Mouse (Mus musculus) intestine, embryonic 14.5 days (tissue): ENCODE results near the gene Fubp1. TPM values are rescaled to one million over a fixed set of nuclear protein-coding genes. Genes with fewer than 3 reads are reported as not detected.

Experiments used
- ATAC-seq: fragments of 200-750 bp; cut with Nextera tagmentation; replicated peaks from 2 replicates; pipeline ENCODE4 v1.8.0; 2017; ENCODE audit warnings: low read depth, moderate number of reproducible peaks, moderate TSS enrichment, moderate library complexity; ENCODE audit not compliant: low FRiP score, low TSS enrichment
- DNase-seq: peaks from one replicate; pipeline ENCODE4 v3.0.0-alpha.2; 2018; ENCODE audit warnings: low spot score
- H3K27ac ChIP-seq: fragments of 300-500 bp; sonication (generic); 2 replicates; pipeline ENCODE4 v1.5.1; 2014; ENCODE audit warnings: low read depth, mild to moderate bottlenecking, control low read depth
- H3K27me3 ChIP-seq: fragments of 300-500 bp; sonication (generic); replicated peaks from 2 replicates; pipeline ENCODE4 v1.6.1; 2014; ENCODE audit warnings: low read length, control low read depth; ENCODE audit not compliant: control insufficient read depth, insufficient read depth
- H3K36me3 ChIP-seq: fragments of 300-500 bp; sonication (generic); 2 replicates; pipeline ENCODE4 v1.6.1; 2014; ENCODE audit warnings: low read length, control low read depth; ENCODE audit not compliant: control insufficient read depth, insufficient read depth
- H3K4me1 ChIP-seq: fragments of 300-500 bp; sonication (generic); replicated peaks from 2 replicates; pipeline ENCODE4 v1.6.1; 2014; ENCODE audit warnings: low read length, control low read depth, mixed read lengths; ENCODE audit not compliant: control insufficient read depth, insufficient read depth
- H3K4me2 ChIP-seq: fragments of 300-500 bp; sonication (generic); 2 replicates; pipeline ENCODE4 v1.6.1; 2014; ENCODE audit warnings: low read length
- H3K4me3 ChIP-seq: fragments of 300-500 bp; sonication (generic); 2 replicates; pipeline ENCODE4 v1.5.1; 2014; ENCODE audit warnings: low read depth, low read length, control low read depth, mixed read lengths
- H3K9ac ChIP-seq: fragments of 300-500 bp; sonication (generic); 2 replicates; pipeline ENCODE4 v1.6.1; 2014; ENCODE audit warnings: mild to moderate bottlenecking, low read length
- H3K9me3 ChIP-seq: fragments of 300-500 bp; sonication (generic); 2 replicates; pipeline ENCODE4 v1.6.1; 2016; ENCODE audit warnings: low read length, control low read depth; ENCODE audit not compliant: control insufficient read depth
- WGBS: fragments of 180-500 bp; shearing (Covaris S2); extraction: QIAGEN DNeasy Blood & Tissue Kit; methylation state at CpG from one replicate; pipeline ENCODE4 v1.1.7; 2014; 5-methylcytosine and 5-hydroxymethylcytosine counted together
- polyA plus RNA-seq: library from polyadenylated mRNA; unstranded; fragments of >200 nt; fragmentation: Nextera tagmentation; extraction: Ambion mirVana; gene quantifications from 2 replicates; pipeline ENCODE4 v1.2.1, GENCODE M21; 2014

Gene Fubp1
- polyA plus RNA-seq, 1 experiment from 2014 or later: 228 TPM

DNA sequence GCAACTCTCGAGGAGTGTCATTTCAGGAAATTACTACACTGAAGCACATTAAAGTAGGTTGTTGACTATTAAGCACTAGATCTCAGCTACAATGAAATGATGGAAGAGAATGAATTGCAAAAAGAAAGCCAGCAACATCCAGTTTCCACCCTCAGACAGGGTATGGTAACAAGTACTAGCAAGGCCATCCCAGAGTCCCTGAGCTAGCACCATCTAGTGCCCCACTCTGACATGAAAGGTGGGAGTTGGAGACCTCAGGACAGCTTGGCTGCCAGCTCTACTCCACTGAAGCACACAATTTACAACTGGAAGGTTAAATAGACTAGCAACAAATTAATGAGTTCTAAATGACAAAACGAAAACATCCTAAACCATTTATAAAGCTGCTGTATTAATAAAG, 67.7 kb downstream of the Fubp1 start:
- Histone ChIP-seq H3K4me3 (no peak overlapping the region), H3K4me2 (no peak overlapping the region), H3K27me3 (no peaks in the 10 kb centered on the region), H3K27ac (no peak overlapping the region), H3K4me1 (no peaks in the 10 kb centered on the region), H3K9me3 (no peaks in the 10 kb centered on the region), H3K9ac (no peak overlapping the region), H3K36me3 (peaks cover 34% of the 10 kb centered on the region)
- 91% methylated on average over 2 of the region's 2 CpGs for WGBS
- no peak for DNase-seq
- no peak for ATAC-seq

- 41% methylated on average over 2 of the region's 2 CpGs for WGBS
- no peak overlapping the region for H3K4me2 ChIP-seq
These were observed 68.2 kb downstream of the Fubp1 start for GRCm38 (mm10) chr3:152278431-152278830.

DNA sequence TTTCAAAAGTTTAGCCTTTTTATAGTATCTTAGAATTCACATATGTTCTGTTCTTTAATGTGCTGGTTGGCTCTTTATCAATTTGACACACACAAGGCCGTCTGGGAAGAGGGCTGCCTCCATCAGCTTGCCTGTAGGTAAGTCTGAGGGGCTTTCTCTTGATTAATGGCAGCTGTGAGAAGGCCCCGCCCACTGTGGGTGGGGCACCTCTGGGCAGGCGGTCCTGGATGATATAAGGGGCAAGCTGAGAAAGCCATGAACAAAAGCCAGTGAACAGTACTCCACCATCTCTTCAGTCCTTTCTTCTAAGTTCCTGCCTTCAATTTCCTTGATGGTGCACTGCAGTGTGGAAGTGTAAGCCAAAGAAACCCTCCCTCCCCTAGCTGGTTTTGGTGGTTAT, 71.9 kb downstream of the Fubp1 start:
- no peak overlapping the region for H3K4me3 ChIP-seq
- ATAC-seq (no peak), DNase-seq (no peak)
- H3K4me2 ChIP-seq: no peak overlapping the region
- no peaks in the 10 kb centered on the region for H3K27me3 ChIP-seq
- H3K9me3 ChIP-seq: no peaks in the 10 kb centered on the region
- 23% methylated on average over 3 of the region's 3 CpGs for WGBS
- H3K27ac ChIP-seq: no peak overlapping the region
- no peak overlapping the region for H3K9ac ChIP-seq
- no peaks in the 10 kb centered on the region for H3K4me1 ChIP-seq
- peaks cover 46% of the 10 kb centered on the region for H3K36me3 ChIP-seq

More at GRCm38 (mm10) chr3:152278431-152278830, 68.2 kb downstream of the Fubp1 start:
- Histone ChIP-seq H3K4me3 (no peak overlapping the region), H3K27ac (no peak overlapping the region), H3K27me3 (no peaks in the 10 kb centered on the region), H3K9ac (no peak overlapping the region), H3K4me1 (no peaks in the 10 kb centered on the region), H3K9me3 (no peaks in the 10 kb centered on the region), H3K36me3 (peaks cover 38% of the 10 kb centered on the region)
- ATAC-seq (no peak), DNase-seq (no peak)

DNA sequence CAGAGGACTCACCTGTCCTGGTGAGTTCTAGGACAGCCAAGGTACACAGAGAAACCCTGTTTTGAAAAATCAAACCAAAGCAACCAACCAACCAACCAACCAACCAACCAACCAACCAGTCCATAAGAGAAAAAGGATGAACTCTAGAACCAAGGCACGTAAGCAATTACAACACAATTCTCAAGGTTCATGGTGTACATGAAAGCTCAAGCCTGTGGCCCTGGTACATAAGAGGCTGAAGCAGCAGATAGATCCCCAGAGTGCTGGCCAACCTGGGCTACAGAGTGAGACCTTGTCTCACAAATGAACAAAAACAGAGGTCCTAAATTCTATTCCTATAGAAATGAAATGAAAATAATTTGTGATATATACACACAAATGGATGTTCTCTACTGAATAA, 74.1 kb downstream of the Fubp1 start:
- H3K36me3 ChIP-seq: peaks cover 65% of the 10 kb centered on the region
- ATAC-seq: no peak
- 90% methylated on average over 1 of the region's 1 CpGs for WGBS

GRCm38 (mm10) chr3:152284759-152285158, 74.5 kb downstream of the Fubp1 start:
- peaks cover 66% of the 10 kb centered on the region for H3K36me3 ChIP-seq
- no peak overlapping the region for H3K4me2 ChIP-seq
- no peaks in the 10 kb centered on the region for H3K9me3 ChIP-seq
- ATAC-seq (no peak), DNase-seq (no peak)
- no peaks in the 10 kb centered on the region for H3K27me3 ChIP-seq
- no peaks in the 10 kb centered on the region for H3K4me1 ChIP-seq
- H3K27ac ChIP-seq: no peak overlapping the region
- no peak overlapping the region for H3K4me3 ChIP-seq
- no peak overlapping the region for H3K9ac ChIP-seq
- 93% methylated on average over 5 of the region's 5 CpGs for WGBS

More for the DNA sequence above, 74.1 kb downstream of the Fubp1 start:
- Histone ChIP-seq H3K9me3 (no peaks in the 10 kb centered on the region), H3K27ac (no peak overlapping the region), H3K27me3 (no peaks in the 10 kb centered on the region), H3K9ac (no peak overlapping the region), H3K4me1 (no peaks in the 10 kb centered on the region), H3K4me2 (no peak overlapping the region), H3K4me3 (no peak overlapping the region)
- no peak for DNase-seq

Other genes starting within 250 kb of the Fubp1 start
- 96.5 and 103 TPM in 2 replicates for gene Gipc2, start 44.2 kb upstream of the Fubp1 start, polyA plus RNA-seq
- gene Dnajb4, start 120 bp upstream of the Fubp1 start, polyA plus RNA-seq: 24.1 and 25.9 TPM in 2 replicates
- 26.8 and 29.4 TPM in 2 replicates for gene Nexn, start 55.9 kb downstream of the Fubp1 start, polyA plus RNA-seq
- 19.2 and 22.0 TPM in 2 replicates for gene Miga1, start 130.0 kb downstream of the Fubp1 start, polyA plus RNA-seq
- 51.0 and 52.3 TPM in 2 replicates for gene Usp33, start 136.1 kb downstream of the Fubp1 start, polyA plus RNA-seq
- gene Zzz3, start 185.1 kb downstream of the Fubp1 start, polyA plus RNA-seq: 59.9 and 63.1 TPM in 2 replicates